Mouse (Mus musculus) heart, adult 2 months (tissue): ENCODE measurements around the gene Nhej1.
A peak's percentile ranks its signal among the peaks of the same experiment; 100 is the strongest.

ENCODE experiments used
- CTCF ChIP-seq: fragments of 200-600 bp; IDR thresholded peaks from 2 replicates; pipeline ENCODE4 v1.8.1; 2022; ENCODE audit warnings: antibody characterized with exemption, mild to moderate bottlenecking, moderate library complexity
- POLR2A ChIP-seq: fragments of 200-500 bp; IDR thresholded peaks from 2 replicates; pipeline ENCODE4 v1.6.1; 2011; ENCODE audit warnings: mild to moderate bottlenecking, low read depth, low read length, control low read depth; ENCODE audit not compliant: insufficient read depth

DNA sequence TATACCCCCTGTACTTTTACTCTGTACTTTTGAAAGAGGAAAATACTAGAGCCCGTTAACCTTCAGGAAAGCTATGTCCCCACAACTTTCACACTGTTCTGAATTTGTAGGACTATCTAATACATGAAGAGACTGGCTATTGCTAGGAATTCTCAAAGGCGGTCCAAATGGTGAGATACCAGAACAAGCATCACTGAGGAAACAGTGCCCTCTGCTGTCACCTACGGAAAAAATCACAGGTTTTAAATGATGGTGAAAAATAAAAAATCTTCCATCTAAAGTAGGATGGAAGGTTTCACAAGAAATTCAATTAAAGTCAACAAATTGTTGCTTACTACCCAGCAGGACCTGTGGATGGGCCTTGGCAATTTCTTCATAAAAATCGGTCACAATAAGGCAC lies 72.9 kb downstream of the Nhej1 start:
- TF ChIP-seq CTCF (peak; percentile 77), POLR2A (no peak)
